Mouse (Mus musculus): Measurements from ENCODE around the gene Ankzf1. TPM values are rescaled to one million over a fixed set of nuclear protein-coding genes. Genes with fewer than 3 reads are reported as not detected.
"Not testable (repeated sequence)": the region's sequence is repeated elsewhere in the genome, so short reads cannot be mapped to it uniquely, and the experiment has no call there.

Ankzf1 gene
- total RNA-seq, 2 experiments from 2014 or later: 26.1 to 26.8 TPM

DNA sequence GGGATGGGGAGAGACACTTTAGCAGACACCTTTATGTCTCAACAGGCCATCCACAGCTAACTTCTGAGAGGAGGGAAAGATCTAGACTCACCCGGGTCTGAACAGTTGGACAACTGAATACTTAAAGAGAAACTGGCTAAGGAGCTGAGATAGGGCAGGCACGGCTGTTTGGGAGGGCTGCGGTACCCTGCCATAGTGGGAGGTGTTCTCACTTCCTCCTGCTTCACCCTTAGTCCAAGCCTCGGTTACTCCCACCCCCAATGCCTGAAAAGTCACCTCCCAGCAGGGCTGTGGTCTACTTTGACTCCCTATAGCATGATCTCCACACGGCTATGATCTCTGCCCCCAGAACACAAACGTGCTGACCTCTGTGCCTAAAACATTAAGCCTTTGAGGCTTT, 31.6 kb downstream of the Ankzf1 start:
- DNase-seq (ENCODE audit: low spot score in 2 of 2): no peak

DNA sequence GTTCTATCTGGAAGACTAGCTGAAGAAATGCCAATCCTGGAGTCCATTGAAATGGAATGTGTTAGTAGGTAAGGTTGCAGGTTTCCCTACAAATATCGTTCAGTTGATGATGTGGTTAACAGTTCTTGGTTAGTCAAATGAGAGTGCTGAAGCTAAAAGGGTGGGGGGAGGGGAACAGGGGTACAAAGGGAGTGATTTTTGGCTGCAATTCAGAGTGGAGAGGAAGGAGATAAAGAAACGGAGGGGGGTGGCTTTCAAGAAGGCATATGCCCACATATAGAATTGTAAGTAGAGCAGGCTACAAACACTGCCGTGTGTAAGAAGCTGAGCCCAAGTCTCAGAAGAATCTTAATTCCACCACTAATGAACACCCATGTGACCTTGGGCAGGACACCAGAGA, 33.5 kb downstream of the Ankzf1 start:
- no peak for DNase-seq (ENCODE audit: low spot score in 2 of 2)

GRCm38 (mm10) chr1:75226138-75226537, 34.2 kb downstream of the Ankzf1 start:
- DNase-seq (ENCODE audit: low spot score in 2 of 2): no peak

- DNase-seq (ENCODE audit: low spot score in 2 of 2): no peak
Measured at GRCm38 (mm10) chr1:75227653-75228052, 35.7 kb downstream of the Ankzf1 start.

GRCm38 (mm10) chr1:75229158-75229557, 37.2 kb downstream of the Ankzf1 start:
- no peak for DNase-seq (ENCODE audit: low spot score in 2 of 2)

DNA sequence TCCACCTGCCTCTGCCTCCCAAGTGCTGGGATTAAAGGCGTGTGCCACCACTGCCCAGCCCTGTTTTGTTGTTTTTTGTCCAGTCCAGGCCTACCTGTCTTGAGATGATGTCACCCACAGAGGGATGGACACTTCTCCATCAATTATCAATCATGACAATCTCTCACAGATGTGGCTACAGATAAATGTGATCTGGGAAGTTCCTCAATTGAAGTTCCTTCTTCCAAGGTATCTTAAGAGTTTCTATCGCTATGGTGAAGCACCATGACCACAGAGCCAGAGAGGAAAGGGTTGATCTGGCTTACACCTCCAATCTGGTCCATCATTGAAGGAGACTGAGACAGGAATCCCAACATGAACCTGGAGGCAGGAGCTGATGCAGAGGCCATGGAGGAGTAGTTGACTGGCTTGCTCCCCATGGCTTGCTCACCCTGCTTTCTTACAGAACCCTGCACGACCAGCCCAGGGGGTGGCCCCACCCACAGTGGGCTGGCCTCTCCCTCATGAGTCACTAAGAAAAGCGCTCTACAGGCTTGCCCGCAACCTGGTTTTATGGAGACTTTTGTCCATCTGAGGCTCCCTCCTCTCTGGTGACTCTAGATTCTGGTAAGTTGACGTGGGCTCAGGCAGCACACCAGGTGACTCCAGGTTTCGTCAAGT, 38.5 kb downstream of the Ankzf1 start:
- DNase-seq (ENCODE audit: low spot score in 2 of 2): no peak

DNA sequence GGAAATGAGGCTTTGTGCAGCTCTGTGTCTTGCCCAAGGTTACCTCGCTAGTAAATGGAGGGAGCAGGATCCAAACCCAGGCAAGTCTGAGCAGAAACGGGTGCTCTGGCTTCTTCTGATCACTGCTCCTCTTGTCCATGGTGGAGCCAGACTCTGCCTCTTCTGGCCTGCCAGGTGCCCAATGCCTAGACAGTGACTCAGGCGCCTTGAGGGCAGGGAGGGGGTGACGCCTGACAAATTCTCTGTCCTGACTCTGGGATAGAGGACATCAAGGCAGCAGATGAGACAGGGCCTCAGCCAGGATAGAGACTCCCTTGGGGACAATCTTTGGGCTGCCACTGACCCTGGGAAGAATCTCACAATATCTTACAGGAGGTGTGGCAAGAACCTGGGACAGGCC, 39.3 kb downstream of the Ankzf1 start:
- DNase-seq (ENCODE audit: low spot score in 2 of 2): no peak

- DNase-seq (ENCODE audit: low spot score in 2 of 2): no peak
Measured at GRCm38 (mm10) chr1:75231664-75232152, 39.8 kb downstream of the Ankzf1 start, which contains the start of gene A630095N17Rik. A630095N17Rik (minus strand) TSS chr1:75232102.

- not testable (repeated sequence) for DNase-seq (ENCODE audit: low spot score in 2 of 2)
Measured at GRCm38 (mm10) chr1:75232489-75232888, 40.5 kb downstream of the Ankzf1 start.

DNA sequence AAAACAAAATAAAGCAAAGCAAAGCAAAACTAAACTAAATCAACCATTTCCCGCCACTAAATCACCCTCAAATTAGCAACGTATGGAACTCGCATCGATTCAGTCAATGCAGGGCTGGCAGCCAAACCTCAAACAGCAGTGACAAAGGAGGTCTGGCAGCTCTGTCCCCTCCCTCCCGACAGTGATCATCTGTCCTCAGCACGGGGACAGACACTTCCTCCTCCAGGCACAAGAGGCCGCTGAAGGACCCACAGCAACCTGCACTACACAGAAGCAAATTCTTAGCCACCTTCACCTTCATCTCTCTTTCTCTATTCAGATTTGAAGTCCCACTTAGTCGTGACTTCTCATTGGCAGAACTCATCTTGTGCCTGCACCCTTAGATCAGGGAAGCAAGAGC, 42.7 kb downstream of the Ankzf1 start:
- DNase-seq (ENCODE audit: low spot score in 2 of 2): peak in 1 of 2 experiments; percentile 86

DNA sequence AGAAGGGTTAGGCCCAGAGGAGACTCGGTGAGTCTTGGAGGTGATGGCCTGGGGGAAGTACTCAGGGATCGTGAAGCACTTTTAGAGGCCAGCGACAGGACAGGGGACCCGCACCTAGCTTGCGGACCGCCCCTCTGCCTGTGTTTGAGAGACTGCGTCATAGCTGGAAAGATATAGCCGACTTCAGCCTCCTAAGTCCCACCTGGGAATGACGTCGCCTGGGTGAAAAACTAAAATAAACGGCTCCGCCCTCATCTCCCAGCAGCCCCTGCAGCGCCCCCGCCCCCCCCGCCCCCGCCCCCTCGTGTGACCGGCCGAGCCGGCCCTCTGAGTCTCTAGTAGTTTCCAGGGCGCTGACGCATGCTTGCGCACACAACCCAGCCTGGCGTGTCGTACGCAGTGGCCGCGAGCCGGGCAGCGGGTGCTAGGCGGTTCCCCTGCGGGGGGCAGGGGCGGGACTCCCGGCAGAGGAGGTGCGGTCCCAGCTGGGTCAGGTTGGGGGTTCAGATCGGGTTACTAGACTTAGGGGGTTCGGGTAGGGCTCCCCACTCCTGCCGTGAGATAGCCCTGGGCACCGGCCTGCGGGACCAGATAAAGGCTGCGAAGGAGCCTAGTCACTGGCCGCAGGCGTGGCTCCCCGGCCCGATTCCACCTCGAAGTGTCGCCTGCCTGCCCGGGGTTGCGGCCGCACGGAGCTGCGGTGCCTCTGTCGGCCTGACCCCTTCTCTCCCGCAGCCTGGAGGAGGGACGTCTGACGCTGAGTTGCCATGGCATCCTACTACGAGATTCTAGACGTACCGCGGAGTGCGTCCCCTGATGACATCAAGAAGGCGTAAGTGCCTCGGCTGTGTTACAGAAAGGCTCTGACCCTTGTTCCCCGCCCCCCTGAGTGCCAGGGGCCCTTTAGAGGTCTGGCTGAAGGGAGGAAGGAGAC, 44.4 kb downstream of the Ankzf1 start, which contains the start of gene Dnajb2:
Gene Dnajb2 (plus strand): TSS at position 290 of the 934 bp plus-strand sequence.
- DNase-seq (ENCODE audit: low spot score in 2 of 2): peak; percentile 74 to 86

DNA sequence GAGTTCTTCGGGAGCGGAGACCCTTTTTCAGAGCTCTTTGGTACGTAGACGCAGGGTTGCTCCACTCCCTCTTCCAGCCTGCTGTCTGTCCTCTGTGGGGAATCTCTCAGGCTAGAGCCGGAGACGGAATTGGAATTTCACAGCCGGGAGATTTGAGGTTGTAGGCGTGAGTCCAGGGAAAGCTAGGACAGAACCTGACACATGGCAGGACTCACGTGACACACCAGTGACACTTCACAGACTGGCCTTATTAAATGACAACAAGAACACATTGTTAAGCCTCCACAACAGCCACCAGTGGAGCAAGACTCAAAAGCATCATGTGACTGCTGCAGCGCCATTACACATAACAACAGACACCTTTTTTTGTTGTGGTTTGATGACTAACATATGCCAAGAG, 47.6 kb downstream of the Ankzf1 start:
- DNase-seq (ENCODE audit: low spot score in 2 of 2): peak in 1 of 2 experiments; percentile 71

GRCm38 (mm10) chr1:75243411-75243810, 51.5 kb downstream of the Ankzf1 start:
- no peak for DNase-seq (ENCODE audit: low spot score in 2 of 2)

- DNase-seq (ENCODE audit: low spot score in 2 of 2): no peak
Measured at GRCm38 (mm10) chr1:75244175-75244826, 52.4 kb downstream of the Ankzf1 start.

DNA sequence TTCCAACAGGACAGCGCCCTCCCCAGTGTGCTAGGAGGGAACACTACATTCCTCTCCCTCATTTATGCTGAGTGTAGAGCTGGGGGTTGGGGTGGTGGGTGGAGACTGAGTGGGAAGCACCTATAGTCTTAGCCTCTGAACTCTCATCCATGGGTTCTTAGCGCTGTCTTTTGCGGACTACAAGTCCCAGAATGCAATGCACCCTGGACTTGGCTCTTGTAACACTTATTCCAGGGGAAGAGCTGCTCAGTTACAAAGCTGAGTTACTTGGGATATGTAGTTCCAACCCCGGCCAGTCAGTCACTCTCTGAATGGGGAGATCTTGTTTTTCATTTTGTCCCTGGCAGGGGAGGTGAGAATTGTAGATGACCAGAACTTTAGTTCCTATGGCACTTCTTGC, 52.9 kb downstream of the Ankzf1 start:
- DNase-seq (ENCODE audit: low spot score in 2 of 2): peak; percentile 60 to 80

DNA sequence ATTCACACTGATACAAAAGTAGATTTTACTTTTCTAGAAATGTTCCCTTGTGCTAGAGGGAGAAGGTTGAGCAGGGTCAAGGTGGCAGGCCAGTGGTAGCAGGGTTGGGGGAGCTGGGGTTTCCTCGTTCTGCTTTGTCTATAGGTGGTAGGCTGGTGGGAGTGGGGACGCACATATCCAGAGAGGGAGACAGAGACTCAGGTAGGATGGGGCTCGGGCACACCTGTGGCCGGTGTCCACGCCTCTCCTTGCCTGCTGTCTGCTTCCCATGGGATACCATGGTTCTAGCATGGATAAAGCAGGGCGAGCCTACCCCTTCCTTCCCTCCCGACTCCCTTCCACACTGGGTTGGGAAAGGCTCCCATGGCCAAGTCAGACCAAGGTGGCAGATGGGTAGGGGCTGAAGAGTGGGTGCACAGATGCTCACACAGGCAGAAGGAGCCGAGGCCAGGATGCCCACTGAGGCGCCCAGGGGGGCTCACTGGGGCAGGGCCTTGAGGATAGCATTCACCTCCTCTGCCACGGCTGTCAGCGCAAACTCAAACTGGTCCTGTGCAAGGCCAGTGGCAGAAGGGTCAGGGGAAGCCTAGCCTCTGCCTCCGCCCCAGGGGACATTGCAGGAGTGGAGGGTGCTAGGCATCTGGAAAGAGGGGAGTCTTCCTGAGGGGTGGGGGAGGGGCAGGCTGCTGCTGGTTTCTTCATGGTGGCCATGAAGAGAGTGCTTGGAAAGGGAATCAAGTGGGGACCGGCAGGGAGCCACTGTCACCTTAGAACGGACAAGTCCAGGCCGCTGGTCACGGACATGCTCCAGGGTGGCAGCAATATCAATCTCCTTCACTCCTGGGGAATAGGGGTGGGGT, 55.4 kb downstream of the Ankzf1 start:
- DNase-seq (ENCODE audit: low spot score in 2 of 2): no peak

GRCm38 (mm10) chr1:75248041-75248772, 56.3 kb downstream of the Ankzf1 start:
- DNase-seq (ENCODE audit: low spot score in 2 of 2): peak in 1 of 2 experiments; percentile 63
